Mouse (Mus musculus) erythroblast, embryonic 14.5 days (primary cell): Measurements from ENCODE around the gene Prkaa1.

Experiments used
- GATA1 ChIP-seq: IDR thresholded peaks from 2 replicates; pipeline ENCODE4 v1.6.1; 2012; ENCODE audit warnings: low read length, inconsistent platforms, mixed read lengths
- TAL1 ChIP-seq: IDR thresholded peaks from 3 replicates; pipeline ENCODE4 v1.6.1; 2012; ENCODE audit warnings: low read length, inconsistent platforms, mixed read lengths

GRCm38 (mm10) chr15:5108655-5109040 is 35.0 kb upstream of the Prkaa1 start:
- no peak for TF ChIP-seq GATA1
- no peak for TF ChIP-seq TAL1
